Mouse (Mus musculus) brain, adult 2 months (tissue): ENCODE data around the gene Lyrm7.

Experiments
- DNase-seq: peaks from one replicate; pipeline ENCODE4 v3.0.0; 2011; ENCODE audit warnings: low read depth, low spot score

The Lyrm7 gene

DNA sequence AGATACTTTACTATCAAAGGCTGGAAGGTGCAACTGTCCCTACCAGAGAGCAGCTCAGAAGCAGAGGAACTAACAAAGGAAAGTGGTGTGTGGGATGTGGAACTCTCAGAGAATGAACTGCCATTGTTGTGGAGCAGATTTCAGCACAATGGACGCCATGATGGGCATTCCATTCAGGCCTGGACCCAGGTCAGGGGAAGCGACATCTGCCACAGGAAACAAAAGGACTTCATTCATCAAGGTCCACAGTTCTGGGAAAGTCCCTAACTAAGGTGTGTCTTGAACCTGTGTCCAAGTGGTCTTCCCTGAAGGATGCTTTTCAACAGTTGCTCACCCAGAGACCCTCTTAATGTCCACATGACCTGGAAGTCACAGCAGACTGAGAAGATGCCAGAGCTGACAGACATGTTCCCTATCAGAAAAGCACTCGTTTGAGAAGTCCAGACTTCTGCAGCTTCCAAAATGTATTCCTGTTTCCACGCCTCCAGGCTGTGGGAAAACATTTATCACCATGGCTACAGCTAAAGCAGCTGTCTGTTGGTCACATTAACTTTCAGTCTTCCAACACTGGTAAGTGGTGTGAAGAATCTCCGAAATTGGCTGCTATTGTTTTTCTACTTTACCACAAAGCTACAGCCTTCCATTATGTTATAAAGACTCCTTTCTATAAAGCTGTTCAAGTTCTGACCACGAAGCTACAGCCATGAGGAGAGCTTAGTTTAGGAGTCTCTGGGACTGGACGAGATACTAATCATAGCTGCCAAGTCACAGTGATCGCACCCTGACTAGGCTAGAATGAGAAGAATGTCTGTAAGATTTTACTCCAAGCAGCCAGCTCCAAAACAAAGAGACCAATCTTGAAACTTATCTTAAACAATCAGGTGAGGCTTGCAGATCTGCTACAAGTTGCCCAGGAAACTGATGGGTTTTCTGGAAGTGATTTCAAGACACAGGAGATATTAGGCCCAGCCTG, 15.0 kb downstream of the Lyrm7 start:
- peak; percentile 84 for DNase-seq

DNA sequence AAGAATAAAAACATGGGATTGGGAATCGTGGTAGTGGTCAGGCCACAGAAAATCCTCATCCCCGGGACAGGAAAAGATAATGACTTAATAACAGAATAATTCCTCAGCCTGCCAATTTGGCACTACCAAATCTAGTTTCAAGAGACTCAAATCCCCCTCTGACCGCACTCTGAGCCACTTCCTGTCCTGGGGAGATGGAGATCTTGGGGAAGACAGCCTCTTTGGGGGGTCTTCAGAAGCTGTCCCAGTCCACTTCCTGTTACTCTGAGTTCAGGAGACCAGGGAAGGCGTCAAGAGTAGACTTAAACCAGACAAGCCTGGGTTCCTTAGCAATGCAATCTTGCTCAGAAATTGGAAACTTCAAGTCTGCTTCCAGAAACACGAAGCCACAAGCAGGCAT, 15.8 kb downstream of the Lyrm7 start:
- no peak for DNase-seq

DNA sequence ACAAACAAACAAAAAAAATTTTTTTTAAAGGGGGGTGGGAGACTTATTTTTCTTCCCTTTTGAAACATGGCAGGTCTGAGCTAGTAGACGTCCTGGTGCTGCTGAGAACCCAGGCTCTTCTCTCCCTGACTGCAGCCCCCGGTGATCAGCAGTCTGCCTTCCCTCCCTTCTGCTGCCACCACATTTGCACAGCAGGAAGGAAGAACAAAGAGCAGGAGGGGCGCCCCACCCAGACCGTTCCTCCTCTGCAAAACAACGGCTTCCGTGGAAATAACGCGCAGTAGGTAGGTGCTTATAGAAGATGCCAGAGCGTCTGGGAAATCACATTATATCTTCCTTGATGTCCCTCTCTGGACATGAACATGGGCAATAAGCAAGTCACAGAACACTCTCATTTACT, 16.3 kb downstream of the Lyrm7 start:
- no peak for DNase-seq

DNA sequence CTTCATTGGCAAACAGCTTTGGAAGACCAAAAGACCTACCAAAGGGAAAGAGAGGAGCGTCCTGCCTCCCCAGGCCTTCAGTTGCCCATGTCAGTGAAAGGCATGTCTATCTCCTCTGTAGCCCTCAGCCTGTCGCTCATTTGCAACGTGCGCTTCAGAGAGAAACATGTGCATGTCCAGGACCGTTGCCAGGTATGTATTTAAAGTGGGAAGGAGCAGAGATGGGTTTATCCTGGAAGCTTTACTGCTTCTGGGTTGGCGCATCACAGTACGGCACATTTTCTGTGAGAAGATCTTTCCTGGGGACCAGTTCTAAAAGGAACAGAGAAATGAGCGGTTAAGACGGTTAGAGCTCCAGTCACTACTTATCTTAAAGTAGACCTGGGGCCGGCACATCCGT, 19.8 kb downstream of the Lyrm7 start:
- peak; percentile 50 for DNase-seq

DNA sequence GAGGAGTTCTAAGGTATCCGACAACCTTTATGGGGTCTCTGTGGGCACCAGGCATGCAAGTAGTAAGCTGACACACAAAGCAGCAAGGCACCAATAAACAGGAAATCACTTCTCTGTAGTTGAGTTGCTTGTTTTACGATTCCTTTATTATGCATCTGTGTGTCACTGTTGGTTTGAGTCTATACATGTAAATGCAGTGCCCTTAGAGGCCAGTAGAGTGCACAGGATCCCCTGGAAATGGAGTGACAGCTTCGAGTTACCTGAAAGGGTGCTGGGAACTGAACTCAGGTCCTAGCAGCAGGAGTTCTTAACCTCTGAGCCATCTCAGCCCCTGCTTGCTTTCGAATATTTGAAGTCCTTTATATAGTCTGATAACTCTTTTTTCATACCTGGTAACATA, 21.0 kb downstream of the Lyrm7 start:
- no peak for DNase-seq

DNA sequence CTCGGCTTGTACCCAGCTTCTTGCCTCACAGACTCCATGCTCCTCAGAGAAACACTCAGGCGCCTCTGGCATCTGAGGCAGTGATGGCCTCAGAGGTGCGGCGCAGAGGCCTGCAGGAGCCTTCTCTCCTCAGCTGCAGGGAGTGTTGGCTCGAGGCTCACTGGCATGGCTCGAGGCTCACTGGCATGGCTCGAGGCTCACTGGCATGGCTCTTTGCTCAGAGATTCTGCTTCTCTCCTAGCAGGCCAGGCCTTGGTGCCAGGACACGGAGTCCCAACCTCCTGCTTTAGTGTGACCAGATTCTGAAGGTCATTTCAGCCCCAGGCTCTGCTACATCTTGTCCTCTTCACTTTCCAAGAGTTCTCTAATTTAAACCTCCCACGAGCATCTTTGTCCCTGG, 24.6 kb downstream of the Lyrm7 start:
- no peak for DNase-seq

DNA sequence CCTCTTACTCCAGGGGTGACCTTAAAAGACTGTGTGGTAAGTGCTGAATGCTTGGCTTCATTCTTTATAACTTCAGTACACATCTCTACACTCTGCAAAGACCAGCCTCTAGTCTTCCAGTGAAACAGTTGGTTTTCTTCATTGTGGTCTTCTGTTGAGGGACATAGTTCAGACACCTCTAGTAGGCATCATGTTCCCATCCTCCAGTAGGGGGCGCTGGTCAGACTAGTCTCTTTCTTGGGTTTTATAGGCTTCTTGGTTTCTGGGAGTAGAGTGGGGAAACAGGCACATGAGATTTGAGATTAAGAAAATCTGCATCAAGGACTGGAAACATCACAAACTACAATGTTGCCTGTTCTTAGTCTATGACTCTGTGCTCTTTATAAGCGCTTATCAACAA, 26.1 kb downstream of the Lyrm7 start:
- DNase-seq, result no peak

DNA sequence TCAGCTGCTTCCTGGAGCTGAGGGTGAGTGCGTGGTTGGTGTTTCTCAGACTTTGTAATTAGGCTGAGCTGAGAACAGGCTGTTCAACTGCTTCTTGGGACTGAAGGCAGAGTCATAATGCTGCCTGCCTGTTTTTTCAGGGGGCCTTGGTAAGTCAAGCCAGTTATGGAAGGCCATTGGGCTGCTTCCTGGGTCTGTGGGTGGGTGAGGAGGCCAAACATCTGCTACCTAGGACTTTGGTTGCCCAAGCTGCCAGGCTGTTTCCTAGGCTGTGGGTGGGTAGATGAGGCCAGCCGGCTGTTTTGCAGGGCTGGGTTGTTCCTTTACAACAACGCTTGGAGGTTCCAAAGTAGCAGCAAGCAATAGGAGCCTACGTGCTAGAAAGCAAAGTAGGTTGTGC, 26.9 kb downstream of the Lyrm7 start:
- DNase-seq, result peak; percentile 95

DNA sequence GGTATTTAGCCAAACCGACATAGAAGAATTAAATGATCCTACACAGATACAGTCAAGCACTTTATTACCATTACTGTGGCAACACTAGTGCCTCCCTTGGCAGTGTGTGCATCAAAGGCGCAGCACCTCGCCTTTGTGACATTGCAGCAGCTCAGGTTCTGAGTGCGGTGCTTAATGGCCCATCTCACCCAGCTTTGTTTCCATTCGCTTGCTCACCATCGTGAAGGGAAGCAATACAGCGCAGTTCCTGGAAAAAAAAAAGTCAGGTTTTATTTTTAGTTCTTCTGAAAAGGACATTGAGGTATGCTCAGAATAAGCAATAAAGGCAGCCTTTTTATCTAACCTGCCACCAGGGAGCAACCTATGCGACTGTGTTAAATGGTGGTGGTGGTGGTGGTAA, 33.9 kb downstream of the Lyrm7 start:
- peak; percentile 47 for DNase-seq

DNA sequence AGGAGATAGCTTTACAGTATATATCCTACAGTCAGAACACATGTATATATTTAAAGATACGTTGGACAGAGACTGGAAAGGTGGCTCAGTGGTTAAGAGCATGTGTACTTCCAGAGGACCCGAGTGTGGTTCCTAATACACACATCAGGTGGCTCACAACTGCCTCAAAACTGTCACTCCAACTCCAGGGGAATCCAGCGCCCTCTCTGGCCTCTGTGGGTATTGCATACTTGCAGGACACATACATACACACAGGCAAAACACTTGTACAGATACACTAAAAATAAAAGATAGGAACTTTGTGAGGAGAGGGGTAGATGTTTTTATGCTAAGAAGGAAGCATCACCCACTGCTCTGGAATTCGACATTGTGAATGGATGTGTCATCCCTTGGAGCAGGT, 34.9 kb downstream of the Lyrm7 start:
- no peak for DNase-seq

DNA sequence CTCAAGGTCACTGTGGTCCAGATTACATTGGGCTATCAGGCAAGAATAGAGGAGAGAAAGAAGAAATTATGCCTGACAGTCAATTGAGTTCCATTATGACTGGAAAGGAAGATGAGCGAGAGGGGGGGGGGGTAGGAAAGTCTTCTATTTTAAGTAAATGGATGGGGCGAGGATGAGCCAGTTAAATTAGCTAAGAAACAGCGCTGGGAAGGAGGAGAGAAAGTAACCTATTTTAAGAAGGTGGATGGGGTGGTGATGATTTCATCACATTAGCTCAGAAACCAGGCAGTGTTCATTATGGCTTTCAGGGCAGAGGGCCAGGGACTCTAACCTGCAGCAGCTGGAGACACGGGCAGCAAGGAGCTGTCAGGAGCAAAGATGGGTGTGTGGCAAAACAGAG, 37.2 kb downstream of the Lyrm7 start:
- peak; percentile 85 for DNase-seq

DNA sequence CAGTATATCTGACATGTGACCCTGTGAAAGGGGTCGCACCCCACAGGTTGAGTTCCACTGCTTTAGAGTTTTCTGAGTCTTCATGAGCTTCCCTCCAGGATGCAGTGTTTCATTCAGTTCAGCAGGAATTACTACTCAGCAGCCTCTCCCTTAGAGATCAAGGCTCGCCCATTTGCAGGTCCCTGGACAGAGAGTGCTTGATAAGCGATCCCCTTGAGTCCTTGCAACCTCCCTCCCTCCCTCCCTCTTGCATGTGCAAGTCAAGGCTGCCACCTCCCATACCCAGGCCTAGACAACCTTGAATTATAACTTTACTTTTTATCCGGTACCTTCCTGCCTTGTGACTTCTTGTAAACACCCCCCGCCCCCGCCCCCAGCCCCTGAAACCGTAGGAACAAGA, 41.2 kb downstream of the Lyrm7 start:
- no peak for DNase-seq

DNA sequence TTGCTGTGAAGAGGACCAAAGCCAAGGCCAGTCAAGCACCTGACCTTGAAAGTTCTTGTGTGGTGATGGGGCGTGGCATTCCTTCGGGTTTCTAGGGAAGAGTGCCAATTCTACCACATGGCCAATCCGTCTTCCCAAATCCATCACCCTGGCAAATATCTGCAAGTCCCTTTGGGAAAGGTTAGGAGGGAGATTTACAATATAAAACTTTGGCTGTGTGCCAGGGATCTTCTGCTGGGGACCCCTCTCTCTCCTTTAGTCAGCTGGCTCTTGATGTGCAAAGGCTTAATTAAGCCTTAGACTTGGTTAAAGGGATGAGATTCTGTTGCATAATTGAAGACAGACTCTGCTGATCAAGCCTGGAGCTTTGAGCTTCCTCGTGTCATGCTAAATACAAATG, 43.3 kb downstream of the Lyrm7 start:
- DNase-seq, result no peak

DNA sequence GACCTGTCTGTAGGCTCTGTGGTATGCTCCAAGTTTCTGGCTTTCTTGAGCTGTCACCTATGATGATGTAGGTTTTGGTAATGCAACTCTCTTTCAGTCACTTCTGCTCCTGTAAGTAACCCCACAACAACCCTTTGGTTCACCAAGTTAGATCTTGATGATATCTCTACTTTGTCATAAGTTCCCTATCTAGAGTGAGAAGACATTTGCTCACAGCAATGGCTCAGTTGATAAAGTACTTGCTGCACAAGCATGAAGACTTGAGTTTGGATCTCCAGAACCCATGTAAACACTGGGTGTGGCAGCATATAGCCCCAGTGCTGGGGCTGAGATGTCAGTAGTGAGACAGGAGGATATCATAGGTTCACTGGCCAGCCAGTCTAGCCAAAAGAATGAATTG, 45.1 kb downstream of the Lyrm7 start:
- DNase-seq, result no peak

DNA sequence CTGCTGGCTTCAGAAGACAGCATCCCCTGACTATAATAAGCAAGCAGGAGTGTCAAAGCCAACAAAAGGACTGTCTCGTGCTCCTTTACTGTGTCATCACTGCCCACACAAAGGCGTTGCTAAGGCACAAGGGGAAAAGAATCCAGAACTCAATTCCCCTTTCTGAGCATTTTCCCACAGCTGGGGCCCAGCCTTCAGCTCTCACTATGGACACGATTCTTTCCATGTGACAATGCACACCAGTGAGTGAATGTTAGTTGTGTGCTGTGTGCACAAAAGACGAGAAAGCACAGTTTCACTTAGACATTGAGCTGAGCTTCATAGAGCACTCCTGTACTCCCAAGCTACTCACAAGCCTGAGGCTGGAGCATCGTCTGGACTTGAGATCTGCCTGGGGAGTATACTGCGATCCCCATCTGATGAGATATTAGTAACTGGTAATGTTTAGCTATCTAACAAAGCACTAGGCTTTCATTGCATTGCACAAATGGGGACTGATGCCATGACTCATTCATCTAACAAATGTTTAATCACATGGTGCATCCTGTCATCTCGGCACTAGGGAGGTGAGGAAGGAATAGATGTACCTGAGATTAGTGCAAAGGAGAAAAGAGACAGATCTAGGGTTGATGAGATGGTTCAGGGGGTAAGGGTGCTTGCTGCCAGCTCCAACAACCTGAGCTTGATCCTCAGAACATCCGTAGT, 47.8 kb downstream of the Lyrm7 start:
- DNase-seq, result peak; percentile 87

DNA sequence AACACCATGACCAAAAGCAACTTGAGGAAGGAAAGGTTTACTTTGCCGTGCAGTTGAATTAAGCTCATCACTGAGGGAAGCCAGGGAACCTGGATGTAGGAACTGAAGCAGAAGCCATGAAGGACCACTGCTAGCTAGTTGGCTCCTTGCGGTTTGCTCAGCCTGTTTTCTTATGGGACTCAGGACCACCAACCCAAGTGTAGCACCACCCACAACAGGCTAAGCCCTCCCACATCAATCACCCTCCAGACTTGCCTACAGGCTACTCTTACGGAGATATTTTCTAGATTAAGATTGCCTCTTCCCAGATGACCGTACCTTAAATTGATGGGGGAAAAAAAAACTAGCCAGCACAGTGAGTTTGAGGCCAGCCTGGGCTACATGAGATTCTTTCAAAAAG, 48.4 kb downstream of the Lyrm7 start:
- no peak for DNase-seq

DNA sequence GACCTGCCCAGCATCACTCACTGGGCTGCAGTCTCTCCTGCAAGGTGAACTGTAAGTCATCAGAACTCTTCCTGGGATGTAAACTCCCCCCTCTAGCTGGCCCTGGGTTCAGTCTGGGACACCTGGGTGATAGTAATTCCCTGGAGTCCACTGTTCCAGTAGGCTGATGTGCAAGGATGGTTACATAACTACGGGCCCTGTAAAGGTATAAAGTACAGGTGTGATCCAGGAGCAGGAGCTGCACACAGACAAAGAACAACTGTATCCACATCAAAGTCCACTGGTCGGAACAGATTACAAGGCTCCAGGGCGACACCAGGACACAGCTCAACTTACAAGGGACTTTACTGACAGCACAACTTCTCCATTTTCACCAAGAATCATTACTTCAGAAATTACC, 49.7 kb downstream of the Lyrm7 start:
- no peak for DNase-seq

DNA sequence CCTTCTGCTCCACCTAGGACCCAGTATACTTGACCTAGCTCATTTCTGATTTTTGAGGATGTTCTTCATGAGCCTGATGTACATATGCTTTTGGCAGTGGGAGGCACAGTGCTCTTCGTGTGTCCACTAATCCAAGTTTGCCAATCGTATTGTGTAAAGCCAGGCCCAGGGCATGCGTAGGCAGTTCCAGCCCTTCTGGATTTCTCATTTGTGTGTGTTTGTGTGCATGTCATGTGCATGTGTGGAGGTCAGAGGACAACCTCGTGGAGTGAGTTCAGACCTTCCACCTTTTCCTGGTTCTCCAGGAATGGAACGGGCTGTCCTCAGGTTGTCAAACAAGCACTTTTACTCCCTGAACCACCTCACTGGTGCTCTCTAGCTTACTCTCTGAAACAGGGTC, 51.1 kb downstream of the Lyrm7 start:
- no peak for DNase-seq

DNA sequence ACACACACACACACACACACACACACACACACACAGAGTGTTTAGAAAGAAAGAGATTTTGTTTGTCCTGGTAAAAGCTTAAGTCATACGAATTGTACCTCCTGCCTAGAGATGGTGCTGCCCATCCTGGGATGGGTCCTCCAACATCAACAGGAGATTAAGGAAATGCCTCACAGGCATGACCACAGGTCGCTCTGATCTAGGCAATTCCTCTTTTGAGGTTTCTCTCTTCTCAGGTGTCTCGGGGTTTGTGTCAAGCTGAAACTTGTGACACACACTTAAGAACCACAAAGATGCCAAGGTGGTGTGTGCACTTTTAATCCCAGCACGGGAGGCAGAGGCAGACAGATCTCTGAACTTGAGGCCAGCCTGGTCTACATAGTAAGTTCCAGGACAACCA, 52.5 kb downstream of the Lyrm7 start:
- DNase-seq, result no peak

DNA sequence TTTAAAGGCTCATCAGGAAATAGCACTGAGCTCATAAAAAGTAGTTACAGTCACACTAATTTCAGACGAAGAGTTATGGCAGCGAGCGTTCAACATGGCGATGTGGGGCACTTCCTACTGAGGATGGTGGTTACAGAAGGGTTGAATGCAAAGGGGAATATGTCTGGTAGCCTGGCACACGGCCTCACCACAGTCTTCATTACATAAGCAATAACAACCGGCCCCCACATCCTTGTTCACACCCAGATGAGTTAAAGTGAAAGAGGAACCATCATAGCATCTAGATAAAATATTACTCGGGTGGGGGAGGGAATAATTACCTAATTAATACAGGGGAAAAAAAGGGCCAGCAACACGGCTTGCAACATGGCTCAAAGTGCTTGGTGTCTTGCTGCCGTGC, 53.0 kb downstream of the Lyrm7 start:
- DNase-seq, result no peak

DNA sequence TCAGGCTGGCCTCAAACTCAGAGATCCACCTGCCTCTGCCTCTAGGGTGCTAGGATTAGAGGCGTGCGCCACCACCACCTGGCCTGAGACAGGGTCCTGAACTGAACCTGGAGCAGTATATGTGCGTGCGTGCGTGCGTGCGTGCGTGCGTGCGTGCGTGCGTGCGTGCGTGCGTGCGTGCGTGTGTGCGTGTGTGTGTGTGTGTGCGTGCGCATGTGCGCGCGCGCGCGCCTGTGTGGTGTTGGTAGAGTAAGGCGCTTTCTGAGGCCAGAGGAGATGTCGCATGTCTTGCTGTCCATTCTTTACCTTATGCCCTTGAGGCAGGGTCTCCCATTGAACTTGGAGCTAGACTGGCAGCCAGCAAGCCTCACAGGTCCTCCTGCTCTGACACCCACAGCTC, 53.8 kb downstream of the Lyrm7 start:
- DNase-seq, result no peak

DNA sequence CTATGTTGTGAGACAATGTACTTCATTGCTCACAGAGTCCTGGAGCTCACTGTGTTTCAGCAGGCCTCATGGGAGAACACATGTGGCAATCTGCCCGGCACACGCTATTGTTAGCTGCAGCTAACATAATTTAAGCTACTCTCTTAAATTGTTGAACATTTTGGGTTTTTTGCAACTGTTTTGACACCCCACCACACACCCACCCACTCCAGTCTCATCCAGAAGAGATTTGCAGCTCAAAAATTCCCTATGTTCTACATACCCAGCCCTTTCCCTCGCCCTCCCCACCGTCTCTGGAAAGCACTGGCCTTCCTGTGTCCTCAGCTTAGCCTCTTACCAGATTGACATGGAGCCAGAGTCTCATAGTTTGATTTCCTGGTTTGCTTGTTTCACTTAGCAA, 55.5 kb downstream of the Lyrm7 start:
- peak; percentile 94 for DNase-seq

DNA sequence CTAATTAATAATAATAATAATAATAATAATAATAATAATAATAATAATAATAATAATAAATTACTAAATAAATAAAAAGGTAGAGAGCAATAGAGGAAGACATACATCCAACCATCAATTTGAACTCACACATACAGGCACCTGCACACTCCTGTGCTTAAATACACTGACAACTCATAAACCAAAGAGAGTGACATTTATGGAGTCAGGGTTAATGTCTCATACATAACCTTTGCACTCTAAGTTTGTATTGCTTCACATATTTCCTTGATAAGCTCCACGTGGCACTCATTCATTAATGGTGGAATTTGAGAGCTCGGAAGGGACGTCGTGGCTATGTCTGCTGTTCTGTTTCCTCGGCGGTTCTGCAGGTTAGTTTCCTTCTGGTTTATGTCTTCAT, 58.1 kb downstream of the Lyrm7 start:
- DNase-seq, result no peak
